Comparison of ENCODE assay signal across 16 mouse cellular contexts in genomic region chr11:76723911-76724310, GRCm38 (mm10). TPM values are rescaled to one million over a fixed set of nuclear protein-coding genes. Genes with fewer than 3 reads are reported as not detected.
"Had no signal": no experiment of that assay in that cellular context is flagged by ENCODE, and none has a peak within 500 bp of the region (broad histone marks: within the 10 kb centered on the region; RNA-seq: fewer than 3 reads in every experiment).

No protein-coding gene starts in this region.

- DNase-seq: liver; liver, embryonic 13.5 days; liver, postnatal 0 days; lung, adult 18-20 months; lung, adult 2 months; lung, embryonic 14.5 days; lung, postnatal 10 days; lung, postnatal 14 days; lung, postnatal 36 days; lung, postnatal 4 days; midbrain, embryonic 14.5 days had no signal

RNA-seq across cellular contexts. Expression of gene Trarg1, which starts 44.3 kb away (rescaled TPM):
- total RNA-seq: megakaryocyte progenitor cell, adult 5-6 weeks; megakaryocyte, adult 5-6 weeks; megakaryocyte-erythroid progenitor cell, adult 5-6 weeks; monocyte, adult 5-6 weeks had no signal

RNA-seq across cellular contexts. Expression of gene Bhlha9, which starts 51.6 kb away (rescaled TPM):
- total RNA-seq: liver, adult 2 months; megakaryocyte progenitor cell, adult 5-6 weeks; megakaryocyte-erythroid progenitor cell, adult 5-6 weeks; monocyte, adult 5-6 weeks had no signal
